Mouse (Mus musculus): ENCODE results near the gene Slc29a1.

The Slc29a1 gene

DNA sequence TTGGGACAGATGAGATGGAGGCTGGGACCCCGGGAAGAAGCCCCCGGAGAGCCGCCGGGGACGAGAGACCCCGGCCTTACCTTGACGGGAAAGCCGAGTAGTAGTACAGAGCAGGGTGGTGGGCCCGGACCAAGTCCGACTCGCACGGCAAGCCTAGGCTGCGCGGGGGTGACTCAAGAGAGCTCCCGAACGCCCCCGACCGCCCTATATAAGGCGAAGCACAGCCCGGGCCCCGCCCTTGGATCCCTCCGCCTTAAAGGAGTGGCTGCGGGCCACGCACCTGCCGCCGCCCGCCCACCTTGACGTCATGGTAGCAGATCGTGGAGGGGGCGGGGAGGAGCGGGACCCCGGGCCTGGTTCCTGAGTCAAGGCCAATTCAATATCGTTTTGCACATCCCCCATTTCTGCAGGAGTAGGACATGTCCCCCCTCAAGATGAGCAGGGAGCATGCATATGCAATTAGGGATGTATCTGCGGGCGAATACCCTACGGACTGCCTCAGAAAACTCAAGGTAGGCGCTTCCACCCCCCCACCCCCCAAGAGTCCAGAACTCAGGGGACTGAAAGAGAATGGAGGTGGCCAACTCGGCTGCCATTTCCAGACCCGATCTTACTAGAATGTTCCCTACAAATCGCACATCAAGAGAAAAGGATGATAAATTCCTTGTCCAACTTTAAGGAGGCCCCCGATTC, 26.2 kb downstream of the Slc29a1 start, which contains the start of gene Hsp90ab1:
Hsp90ab1 (minus strand) TSS at position 185 of the 693 bp plus-strand sequence.
- in situ Hi-C loops (cut with MboI; ENCODE audit: low sequenced_read_pairs), result no loop called here

DNA sequence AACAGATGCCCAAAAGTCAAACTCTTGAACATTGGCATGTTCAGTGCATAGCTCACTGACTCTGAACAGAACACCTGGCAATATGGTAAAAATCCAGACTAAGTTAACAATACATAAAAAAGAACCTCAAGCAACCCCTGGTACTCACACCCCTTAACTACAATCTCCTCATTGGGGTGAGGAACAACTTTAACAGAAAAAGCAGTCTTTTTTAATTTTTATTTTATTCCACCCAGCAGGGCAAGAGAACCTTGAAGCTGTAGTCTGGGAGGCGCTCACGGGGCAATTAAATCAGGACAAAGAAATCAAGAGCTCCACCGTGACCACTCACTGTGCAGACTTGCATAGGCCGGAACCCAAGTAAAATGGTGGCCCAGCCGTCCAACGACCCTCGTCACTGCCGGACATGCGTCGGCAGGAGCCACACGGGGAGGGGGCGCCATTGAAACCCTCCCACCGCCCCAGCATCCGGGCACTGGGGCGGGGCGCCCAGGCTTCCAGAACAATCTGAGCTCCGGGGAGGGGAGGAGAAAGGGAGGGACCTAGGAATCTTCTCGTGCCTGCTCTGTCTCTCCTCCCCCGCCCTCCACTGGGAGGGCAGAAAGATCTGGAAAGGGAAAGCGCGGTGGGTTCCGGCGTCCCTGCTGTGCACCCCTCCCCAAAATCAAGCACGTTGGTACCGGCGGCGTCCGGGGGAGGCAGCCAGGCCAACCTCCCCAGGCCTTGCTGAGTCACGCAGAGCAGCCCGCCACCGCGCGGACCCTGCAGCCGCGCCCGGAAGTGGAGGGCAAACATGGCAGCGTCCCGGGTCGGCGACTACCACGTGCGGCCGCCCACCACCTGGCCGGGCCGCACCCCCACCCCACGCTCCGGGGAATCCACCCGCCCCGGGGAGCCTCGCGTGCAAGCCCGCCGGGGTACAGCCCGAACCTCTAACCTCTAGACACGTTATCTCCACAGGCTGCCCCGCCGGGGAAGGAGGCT, 27.0 kb downstream of the Slc29a1 start:
- in situ Hi-C loops (cut with MboI; ENCODE audit: low sequenced_read_pairs), result no loop called here

DNA sequence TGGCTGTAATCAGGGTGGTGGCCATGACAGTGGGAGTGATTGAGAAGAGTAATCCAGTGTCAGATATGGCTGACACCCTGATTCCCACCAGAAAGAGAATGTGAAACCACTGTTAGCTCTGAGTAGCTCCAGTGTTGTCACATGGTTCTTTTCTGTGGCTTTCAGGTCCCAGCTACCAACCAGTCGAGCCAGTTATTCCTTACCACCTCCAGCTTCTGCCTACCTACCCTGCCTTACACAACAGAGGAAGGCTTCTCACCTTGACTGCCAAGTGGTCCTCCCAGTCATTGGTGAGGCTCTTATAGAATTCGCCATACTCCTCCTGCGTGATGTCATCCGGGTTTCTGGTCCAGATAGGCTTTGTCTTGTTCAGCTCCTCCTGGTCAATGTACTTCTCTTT, 29.4 kb downstream of the Slc29a1 start:
- in situ Hi-C loops (cut with MboI; ENCODE audit: low sequenced_read_pairs), result no loop called here

DNA sequence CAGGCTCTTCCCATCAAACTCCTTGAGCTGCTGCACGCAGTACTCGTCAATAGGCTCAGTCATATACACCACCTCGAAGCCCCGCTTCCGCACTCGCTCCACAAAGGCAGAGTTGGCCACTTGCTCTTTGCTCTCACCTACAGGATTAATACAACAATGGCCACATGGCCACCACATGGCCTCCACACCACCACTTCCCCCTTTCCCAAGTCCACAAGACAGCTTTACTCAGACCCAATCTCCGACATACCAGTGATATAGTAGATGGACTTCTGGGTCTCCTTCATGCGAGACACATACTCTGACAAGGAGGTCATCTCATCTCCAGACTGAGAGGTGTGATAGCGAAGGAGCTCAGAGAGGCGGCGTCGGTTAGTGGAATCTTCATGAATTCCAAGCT, 30.4 kb downstream of the Slc29a1 start:
- in situ Hi-C loops (cut with MboI; ENCODE audit: low sequenced_read_pairs), result no loop called here

DNA sequence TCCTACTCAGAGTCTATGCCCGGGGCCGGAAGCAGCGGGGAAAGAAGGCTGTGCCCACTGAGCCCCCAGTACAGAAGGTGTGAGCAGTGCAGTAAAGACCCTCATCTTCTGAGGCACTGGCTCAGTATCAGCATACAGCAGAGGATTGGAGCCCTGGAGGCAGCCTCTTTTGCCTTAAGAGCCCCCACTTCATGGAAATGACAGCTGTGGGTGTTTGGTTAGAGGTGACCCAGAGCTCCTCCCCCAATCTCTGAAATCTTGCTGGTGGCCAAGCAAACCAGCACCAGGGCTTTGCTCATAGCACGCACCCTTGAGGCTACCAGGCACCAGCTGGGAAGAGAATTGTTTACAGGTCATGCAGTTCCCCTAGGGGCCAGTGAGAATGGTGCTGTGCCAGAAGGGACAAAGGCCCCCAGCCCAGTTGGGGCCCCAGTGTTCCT, 32.2 kb downstream of the Slc29a1 start:
- in situ Hi-C loops (cut with MboI; ENCODE audit: low sequenced_read_pairs), result no loop called here

DNA sequence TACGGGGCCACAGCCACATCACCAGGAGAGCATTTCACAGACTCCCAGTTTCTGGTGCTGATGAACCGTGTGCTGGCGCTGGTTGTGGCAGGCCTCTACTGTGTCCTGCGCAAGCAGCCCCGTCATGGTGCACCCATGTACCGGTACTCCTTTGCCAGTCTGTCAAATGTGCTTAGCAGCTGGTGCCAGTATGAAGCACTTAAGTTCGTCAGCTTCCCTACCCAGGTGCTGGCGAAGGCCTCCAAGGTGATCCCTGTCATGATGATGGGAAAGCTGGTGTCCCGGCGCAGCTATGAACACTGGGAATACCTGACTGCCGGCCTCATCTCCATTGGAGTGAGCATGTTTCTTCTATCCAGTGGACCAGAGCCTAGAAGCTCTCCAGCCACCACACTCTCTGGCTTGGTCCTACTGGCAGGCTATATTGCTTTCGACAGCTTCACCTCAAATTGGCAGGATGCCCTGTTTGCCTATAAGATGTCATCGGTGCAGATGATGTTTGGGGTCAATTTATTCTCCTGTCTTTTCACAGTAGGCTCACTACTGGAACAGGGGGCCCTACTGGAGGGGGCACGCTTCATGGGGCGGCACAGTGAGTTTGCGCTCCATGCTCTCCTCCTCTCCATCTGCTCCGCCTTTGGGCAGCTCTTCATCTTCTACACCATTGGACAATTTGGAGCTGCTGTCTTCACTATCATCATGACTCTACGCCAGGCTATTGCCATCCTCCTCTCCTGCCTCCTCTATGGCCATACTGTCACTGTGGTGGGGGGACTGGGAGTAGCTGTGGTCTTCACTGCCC, 32.8 kb downstream of the Slc29a1 start:
- in situ Hi-C loops (cut with MboI; ENCODE audit: low sequenced_read_pairs), result no loop called here

DNA sequence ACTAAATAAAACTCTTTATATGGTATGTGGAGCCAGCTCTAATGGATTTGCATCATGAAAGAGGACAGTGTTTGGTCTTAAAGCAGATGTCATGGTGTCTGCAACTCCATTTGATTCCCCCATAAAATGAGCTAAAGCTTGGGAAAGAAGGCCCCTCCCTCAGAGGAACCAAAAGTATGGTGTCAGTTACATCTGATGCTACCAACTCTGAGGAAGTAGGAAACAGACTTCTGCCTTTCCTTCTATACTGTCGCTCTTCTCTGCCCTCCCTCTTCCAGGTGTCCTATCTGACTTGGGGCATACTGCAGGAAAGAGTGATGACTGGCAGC, 33.4 kb downstream of the Slc29a1 start:
- in situ Hi-C loops (cut with MboI; ENCODE audit: low sequenced_read_pairs), result no loop called here

DNA sequence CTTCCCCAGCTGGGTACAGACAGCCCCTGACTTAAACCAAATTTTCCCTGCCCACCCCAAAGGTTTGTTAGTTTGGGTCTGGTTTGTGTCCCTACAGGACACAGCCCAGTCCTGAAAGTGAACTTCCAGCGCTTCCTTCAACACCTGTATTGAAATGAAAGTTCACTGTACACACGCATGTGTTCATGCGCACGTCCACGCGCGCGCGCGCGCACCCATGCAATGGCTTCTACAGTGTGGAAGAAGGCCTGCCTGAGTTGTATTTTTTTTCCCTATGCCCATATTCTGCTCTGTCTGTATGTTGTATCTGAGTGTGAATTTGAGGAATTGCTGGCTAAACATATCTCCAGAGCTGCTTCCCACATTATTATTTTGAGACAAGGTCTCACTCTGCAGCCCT, 34.3 kb downstream of the Slc29a1 start:
- in situ Hi-C loops (cut with MboI; ENCODE audit: low sequenced_read_pairs), result no loop called here

DNA sequence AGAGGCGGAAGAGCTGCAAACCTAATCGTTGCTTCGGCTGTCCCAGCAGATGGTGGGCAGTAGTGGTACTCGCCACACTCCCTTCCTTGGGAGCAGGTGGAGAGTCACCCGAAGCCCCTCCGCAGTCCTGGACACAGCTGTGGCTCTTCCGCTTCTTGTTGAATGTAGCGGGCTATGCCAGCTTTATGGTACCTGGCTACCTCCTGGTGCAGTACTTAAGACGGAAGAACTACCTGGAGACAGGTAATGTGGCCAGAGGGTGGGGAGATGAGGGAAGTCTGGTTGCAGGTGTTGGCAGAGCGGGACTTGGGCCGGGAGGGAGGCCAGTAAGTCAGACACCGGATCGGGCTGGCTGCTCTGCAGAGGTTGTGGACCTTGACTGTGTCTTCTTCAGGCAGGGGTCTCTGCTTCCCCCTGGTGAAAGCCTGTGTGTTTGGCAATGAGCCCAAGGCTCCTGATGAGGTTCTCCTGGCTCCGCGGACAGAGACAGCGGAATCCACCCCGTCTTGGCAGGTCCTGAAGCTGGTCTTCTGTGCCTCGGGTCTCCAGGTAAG, 34.8 kb downstream of the Slc29a1 start:
- in situ Hi-C loops (cut with MboI; ENCODE audit: low sequenced_read_pairs), result no loop called here

DNA sequence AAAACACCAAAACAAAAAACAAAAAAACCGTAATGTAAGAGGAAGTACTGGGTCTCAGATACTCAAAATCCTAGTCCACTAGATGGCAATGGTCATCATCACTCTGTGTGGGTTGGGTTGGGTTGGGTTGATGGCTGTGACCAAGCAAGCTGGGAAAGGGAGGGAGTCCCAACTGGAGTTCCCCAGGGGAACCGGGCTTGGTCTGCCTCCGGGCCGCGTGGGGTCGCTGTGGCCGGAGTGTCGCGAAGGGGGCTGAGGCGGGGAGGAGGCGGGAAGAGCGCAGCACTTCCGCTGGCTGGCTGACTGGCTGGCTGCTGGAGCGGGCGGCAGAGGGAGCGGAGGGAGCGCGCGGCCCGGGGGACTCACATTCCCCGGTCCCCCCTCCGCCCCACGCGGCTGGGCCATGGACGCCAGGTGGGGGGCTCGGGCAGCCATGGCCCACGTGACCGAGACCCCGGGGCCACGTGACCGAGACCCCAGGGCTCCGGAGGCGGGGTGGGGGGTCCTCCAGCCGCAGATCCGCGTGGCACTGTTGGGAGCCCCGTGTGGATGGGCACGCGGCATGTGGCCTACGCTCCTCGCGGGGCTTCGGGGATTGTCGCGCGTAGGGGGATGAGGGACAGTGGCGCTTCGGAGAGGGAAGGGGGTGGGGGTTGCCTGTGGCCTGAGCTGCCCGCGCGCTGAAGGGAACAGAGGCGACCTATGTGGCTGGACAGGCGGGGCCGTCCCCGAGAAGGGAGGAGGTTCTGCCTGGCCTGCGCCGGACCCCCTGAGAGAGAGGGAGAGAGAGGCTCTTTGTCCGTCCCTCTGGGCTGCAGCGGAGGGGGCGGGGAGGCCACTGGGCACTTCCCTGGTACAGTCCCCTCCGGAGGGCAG, 35.5 kb downstream of the Slc29a1 start, which contains the start of gene Slc35b2:
Slc35b2 (plus strand) TSS at position 220 of the 876 bp plus-strand sequence.
- in situ Hi-C loops (cut with MboI; ENCODE audit: low sequenced_read_pairs), result no loop called here

DNA sequence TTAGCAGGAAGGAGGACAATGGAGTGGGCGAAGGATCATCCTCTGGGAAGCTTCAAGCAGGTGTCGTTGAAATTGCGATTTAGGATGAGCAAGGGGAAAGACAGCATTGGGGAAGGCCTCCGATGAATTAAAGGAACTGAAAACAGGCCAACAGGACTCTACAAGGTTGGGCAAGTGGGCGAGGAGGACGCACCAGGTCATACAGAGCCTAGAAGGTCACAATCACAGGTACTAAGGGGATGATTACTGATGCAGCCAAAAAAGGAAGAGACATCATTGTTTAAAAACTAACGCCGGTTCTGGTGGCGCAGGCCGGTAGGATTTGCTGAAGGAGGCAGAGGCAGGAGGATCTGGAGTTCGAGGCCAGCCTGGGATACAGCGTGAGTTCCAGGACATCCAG, 36.2 kb downstream of the Slc29a1 start:
- in situ Hi-C loops (cut with MboI; ENCODE audit: low sequenced_read_pairs), result no loop called here

DNA sequence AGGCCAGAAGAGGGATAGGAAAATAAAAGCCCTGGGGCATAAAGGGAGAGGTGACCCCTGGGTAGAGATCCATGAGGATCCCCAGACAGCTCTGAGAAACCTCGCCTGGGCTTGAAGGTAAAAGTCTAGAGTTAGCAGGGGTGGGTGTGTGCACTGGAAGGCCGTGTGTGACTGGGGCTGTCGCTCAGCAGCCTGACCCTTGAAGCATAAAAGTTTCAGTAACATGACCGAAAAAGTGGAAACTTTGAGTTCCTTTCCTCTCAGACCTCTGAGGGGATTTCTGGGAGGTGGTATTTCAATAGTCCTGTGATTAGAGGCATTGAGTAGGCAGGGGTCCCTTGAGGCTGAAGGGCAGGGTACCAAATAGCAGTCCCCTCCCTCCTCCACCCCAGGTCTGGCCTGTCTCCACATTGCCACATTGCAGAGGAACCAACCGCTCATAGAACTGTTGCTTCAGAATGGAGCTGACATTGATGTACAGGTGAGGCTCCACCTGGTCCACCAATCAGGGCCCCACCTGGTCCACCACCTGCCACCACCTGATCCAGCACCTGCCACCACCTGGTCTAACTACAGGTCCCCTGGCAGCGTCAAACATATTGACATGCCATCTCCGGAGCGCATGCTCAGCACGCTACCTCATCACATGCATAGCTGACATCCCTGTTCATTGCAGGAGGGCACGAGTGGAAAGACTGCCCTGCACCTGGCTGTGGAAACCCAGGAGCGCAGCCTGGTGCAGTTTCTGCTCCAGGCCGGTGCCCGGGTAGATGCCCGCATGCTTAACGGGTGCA, 39.5 kb downstream of the Slc29a1 start:
- in situ Hi-C loops (cut with MboI; ENCODE audit: low sequenced_read_pairs), result no loop called here

DNA sequence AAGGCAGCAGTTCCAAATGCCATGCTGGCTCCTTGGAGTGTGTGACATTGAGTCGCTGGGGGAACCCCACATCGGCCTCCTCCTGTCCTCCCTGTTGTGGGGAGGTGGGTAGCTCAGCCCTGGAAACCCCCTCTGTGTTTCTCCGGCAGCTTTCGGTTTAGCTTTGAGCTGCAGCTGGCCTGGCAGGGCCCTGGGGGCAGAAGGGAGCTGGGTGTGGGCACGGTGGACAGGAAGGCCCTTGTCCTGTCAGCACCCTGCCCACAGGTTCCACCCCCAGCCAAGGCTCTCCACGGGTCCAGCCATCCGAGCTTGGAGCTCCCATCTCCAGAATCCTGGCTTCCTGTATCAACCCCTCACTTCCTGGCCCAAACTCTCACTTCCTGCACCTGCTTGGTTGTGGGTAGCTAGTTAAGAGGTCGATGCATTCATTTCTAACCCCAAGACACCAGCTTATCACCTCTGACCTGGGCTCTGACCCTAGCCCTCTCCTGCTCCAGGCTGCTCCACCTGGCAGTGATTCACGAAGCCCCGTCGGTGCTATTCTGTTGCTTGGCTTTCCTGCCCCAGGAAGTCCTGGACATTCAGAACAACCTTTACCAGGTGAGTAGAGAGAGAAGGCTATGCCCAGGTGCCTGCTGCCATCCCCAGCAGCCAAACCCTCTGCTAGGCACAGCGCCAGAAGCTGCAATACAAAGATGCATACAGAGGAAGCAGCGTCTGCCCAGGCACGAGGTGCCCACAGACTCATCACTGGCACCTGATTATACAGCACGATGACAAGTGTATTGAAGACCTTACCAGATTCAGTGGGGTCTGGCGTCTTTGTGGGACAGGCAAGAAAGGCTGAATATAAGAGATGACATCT, 41.2 kb downstream of the Slc29a1 start:
- in situ Hi-C loops (cut with MboI; ENCODE audit: low sequenced_read_pairs), result no loop called here

DNA sequence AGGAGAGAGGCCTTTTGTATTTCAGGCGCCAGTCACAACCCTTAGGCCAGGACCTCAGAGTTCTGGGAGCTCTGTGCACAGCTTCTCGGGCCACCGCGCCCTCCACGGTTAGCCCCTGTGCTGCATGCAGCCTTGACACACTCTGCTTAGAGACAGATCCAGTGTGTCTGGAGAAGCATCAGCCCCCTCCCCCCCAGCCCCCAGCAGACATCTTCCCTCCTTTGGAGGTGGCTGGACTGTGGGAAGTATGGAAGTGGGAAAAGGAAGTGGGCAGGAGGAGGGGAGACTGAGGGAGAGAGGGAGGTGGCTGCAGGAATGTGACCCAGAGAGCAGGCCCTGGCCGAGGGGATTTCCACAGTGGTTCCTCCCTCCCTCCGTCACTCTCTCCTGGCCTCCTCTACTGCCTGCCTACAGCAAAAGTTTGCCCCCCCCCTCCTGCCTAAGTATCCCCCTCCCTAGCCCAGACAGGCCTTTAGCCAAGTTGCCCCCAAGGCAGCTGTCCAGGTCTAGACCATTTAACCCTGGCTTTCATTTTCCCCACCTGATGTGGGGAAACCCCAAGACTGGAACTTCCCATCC, 42.1 kb downstream of the Slc29a1 start:
- in situ Hi-C loops (cut with MboI; ENCODE audit: low sequenced_read_pairs), result no loop called here

DNA sequence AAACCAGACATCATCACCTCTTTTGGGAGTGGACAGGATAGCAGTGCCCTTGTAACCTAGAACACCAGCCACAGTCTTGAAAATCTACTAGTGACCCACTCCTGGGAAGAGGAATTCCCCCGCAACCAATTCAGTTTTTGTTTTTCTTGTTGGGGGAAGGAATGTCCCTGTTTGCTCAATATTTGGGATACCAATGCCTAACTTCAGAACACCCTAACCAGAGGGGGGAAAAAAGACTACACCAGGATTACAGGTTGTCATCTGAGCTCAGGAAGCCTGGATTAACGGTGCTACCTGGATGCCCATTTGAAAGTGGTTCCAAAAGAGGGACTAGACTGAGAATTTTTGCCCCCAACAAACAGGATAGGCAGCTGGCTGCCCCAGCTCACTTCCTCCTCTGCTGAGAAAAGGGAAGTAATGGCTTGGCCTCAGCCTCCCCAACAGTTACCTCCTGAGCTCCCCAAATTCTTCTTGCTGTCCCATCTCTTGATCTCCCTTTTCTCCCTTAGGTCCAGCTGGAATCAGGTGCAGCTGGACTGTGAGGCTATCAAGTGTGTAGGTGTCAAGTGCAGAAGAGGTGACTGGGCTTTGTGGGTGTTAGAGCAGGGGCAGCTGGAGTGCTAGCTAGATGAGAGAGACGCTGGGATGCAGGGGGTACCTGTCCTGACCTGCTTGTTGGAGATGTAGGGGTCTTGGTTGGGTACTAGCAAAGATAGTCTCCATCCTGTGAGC, 42.7 kb downstream of the Slc29a1 start:
- in situ Hi-C loops (cut with MboI; ENCODE audit: low sequenced_read_pairs), result no loop called here

DNA sequence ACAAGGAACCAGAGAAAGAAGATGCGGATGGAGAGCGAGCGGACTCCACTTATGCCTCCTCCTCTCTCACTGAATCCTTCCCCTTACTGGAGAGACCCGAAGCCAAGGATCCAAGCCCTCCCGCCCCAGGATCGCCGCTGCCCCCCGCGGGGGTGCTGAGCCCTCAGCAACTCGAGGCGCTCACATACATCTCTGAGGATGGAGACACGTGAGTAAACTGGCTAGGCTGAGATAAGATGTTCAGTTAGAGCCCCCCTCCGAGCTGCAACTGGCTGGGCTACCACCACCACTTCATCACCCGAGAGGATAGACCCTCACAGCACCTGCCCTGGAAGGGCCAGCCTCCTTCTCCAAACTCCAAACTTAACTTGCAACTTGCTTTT, 43.3 kb downstream of the Slc29a1 start:
- in situ Hi-C loops (cut with MboI; ENCODE audit: low sequenced_read_pairs), result no loop called here

DNA sequence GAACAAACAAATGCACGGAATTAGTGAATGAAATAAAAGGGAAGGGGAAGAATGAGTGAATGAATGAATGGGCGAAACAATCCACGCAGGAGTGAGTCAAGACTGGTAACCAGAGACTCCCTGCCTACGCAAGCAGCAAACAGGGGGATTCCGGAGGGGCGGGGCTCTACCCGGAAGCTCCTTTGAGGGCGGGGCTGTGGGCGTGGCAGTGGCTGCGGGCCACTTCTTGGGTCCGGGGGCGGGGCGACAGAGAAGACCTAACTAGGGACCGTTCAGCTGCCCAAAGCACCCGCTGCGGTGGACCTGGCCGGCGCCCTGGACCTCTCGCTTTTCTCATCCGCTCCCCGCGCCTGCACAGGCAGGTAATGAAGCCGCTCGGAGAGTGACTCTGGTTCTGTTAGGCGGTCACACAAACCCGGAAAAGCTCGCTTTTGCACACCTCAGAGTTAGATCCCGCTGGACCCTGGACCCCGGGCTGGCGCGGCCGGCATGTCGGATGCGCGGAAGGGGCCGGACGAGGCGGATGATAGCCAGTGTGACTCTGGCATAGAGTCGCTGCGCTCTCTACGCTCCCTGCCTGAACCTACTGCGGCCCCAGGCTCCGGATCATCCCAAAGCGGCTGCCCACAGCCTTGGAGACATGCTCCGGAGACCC, 43.8 kb downstream of the Slc29a1 start, which contains the start of gene Nfkbie:
Nfkbie (plus strand) TSS at position 252 of the 655 bp plus-strand sequence.
- in situ Hi-C loops (cut with MboI; ENCODE audit: low sequenced_read_pairs), result no loop called here

All from CH12F3 (cell line).